Mouse (Mus musculus) heart, adult 2 months (tissue): Measurements from ENCODE around the gene Fstl3. TPM values are rescaled to one million over a fixed set of nuclear protein-coding genes. Genes with fewer than 3 reads are reported as not detected.

Source experiments
- DNase-seq, 2 experiments: peaks; one replicate each; pipeline ENCODE4 v3.0.0; 2021
- H3K27ac ChIP-seq: fragments of 200-600 bp; 2 replicates; pipeline ENCODE4 v1.8.1; 2022
- H3K27me3 ChIP-seq: fragments of 200-500 bp; 2 replicates; pipeline ENCODE4 v1.6.1; 2012; ENCODE audit warnings: mild to moderate bottlenecking, low read length, inconsistent platforms, mixed read lengths; ENCODE audit not compliant: control insufficient read depth, insufficient read depth
- H3K36me3 ChIP-seq: fragments of 200-500 bp; 2 replicates; pipeline ENCODE4 v1.6.1; 2012; ENCODE audit warnings: low read length, inconsistent platforms; ENCODE audit not compliant: control insufficient read depth, insufficient read depth
- H3K4me1 ChIP-seq: fragments of 200-500 bp; 2 replicates; pipeline ENCODE4 v1.6.1; 2011; ENCODE audit warnings: low read length; ENCODE audit not compliant: control insufficient read depth, insufficient read depth
- H3K4me3 ChIP-seq: fragments of 200-600 bp; 2 replicates; pipeline ENCODE4 v1.8.1; 2022
- H3K79me2 ChIP-seq: fragments of 200-500 bp; replicated peaks from 2 replicates; pipeline ENCODE4 v1.6.1; 2012; ENCODE audit warnings: mild to moderate bottlenecking, inconsistent platforms, low read length, moderate library complexity, mixed read lengths; ENCODE audit not compliant: control insufficient read depth, insufficient read depth
- H3K9ac ChIP-seq: fragments of 200-500 bp; 2 replicates; pipeline ENCODE4 v1.6.1; 2012; ENCODE audit warnings: low read depth, mild to moderate bottlenecking, control low read depth, inconsistent platforms, low read length, mixed read lengths
- CTCF ChIP-seq: fragments of 200-600 bp; IDR thresholded peaks from 2 replicates; pipeline ENCODE4 v1.8.1; 2022; ENCODE audit warnings: antibody characterized with exemption, mild to moderate bottlenecking, moderate library complexity
- EP300 ChIP-seq: fragments of 200-500 bp; IDR thresholded peaks from 2 replicates; pipeline ENCODE4 v1.6.1; 2011; ENCODE audit warnings: low read depth, low read length, control low read depth; ENCODE audit not compliant: insufficient read depth
- POLR2A ChIP-seq: fragments of 200-500 bp; IDR thresholded peaks from 2 replicates; pipeline ENCODE4 v1.6.1; 2011; ENCODE audit warnings: mild to moderate bottlenecking, low read depth, low read length, control low read depth; ENCODE audit not compliant: insufficient read depth
- WGBS: fragments of 180-500 bp; shearing (Covaris S2); methylation state at CpG from one replicate; pipeline ENCODE4 v1.1.7; 2018; 5-methylcytosine and 5-hydroxymethylcytosine counted together
- intact Hi-C: fragments of 180-260 bp; cut with DNase I; formaldehyde crosslinking; loops from one replicate; pipeline ENCODE4 v1.15.1; 2025
- polyA plus RNA-seq: library from polyadenylated mRNA; depleted of rRNA; stranded (reverse); fragments of >200 nt; gene quantifications from 2 replicates; pipeline ENCODE4 v1.2.3, GENCODE M21; 2012
- total RNA-seq, 2 experiments: library from RNA; stranded (reverse); gene quantifications; 2 replicates each; pipeline ENCODE4 v1.2.3; 2021

Fstl3 gene
- total and polyA plus RNA-seq, 3 experiments = 3.8 to 11.9 (median 4.7) TPM

DNA sequence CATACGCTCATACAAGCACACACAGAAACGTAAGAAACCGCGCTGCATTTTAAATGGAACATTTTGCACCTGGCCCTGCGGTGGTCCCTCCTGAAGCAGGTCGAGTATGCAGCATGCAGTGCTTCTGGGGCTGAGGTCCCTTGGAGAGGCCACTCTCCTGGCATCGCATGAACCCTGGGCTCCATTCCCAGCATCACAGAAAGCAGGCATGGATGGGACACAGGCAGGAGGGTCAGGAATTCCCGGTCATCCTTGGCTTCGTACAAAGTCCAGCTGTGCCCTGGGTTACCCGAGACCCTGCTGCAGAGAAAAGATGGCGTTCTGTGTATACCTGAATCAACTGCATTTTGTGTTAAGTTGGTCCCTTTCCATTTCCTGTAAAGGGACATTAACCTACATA, 23.4 kb downstream of the Fstl3 start:
- DNase-seq = peak in 1 of 2 experiments; percentile 29
- Histone ChIP-seq H3K4me1 (peaks cover 25% of the 10 kb centered on the region), H3K27me3 (no peaks in the 10 kb centered on the region), H3K79me2 (no peaks in the 10 kb centered on the region), H3K4me3 (no peak overlapping the region), H3K27ac (no peak overlapping the region), H3K36me3 (peaks cover 3% of the 10 kb centered on the region; the same call in 1 of the 2 replicates), H3K9ac (no peak overlapping the region)
- TF ChIP-seq EP300 (no peak), CTCF (no peak), POLR2A (no peak)
- intact Hi-C loops = no loop called here
- 76% methylated on average over 11 of the region's 11 CpGs for WGBS

DNA sequence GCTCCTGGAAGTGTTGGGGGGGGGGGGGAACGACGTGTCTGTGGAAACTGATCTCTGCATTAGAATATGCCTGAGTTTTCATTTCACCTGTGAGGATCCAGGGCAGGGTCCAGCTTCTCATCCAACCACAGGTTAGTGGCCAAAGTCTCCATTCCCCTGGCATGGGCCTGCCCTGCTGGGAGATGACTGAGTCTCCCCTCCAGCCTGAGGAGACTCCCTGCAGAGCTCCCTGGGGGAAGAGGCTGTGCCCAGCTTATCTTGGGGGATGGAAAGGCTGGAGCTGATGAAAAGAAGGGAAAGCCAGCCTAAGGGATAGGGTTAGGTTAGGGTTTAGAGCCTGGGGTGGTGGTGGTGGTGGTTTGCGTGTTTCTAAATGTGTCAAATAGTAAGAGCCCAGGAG, 24.8 kb downstream of the Fstl3 start:
- Histone ChIP-seq H3K79me2 (no peaks in the 10 kb centered on the region), H3K4me3 (no peak overlapping the region), H3K4me1 (peaks cover 24% of the 10 kb centered on the region), H3K36me3 (peaks cover 3% of the 10 kb centered on the region; the same call in 1 of the 2 replicates), H3K27ac (peak overlapping the region; percentile 72), H3K27me3 (no peaks in the 10 kb centered on the region), H3K9ac (peak overlapping the region; percentile 55)
- intact Hi-C loops = no loop called here
- no peak for DNase-seq
- WGBS = 41% methylated on average over 3 of the region's 3 CpGs
- TF ChIP-seq POLR2A (no peak), EP300 (no peak), CTCF (no peak)

DNA sequence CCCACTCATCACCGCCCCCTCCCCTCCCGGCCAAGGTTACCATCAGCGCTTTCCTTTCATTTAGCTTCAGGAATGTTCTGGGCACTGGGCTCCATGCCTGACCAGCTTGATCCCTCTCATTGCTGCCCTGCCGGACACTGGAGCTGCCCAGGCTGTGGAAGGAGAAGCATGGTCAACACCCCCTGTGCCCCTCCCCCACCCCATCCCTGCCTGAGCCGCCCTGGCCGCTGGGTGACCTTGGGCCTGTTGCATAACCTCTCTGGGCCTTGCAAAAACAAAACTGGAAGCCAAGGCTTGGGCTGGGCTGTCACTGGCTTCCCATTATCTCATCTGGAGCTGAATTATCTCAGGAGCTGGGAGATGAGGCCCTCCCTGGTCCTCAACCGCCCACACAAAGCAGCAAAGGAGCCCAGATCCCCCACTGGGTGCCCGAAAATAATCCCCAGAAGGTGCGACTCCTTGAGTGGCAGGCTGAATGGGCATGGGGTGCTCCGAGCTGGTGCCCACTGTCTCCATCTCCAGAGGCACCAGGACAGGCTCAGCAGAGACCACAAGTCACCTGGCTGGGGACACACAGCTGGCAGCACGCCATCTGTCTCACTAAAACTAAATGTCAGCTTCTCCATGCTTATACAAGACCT, 25.4 kb downstream of the Fstl3 start:
- H3K27me3 ChIP-seq = no peaks in the 10 kb centered on the region
- 36% methylated on average over 11 of the region's 11 CpGs for WGBS
- H3K36me3 ChIP-seq = peaks cover 3% of the 10 kb centered on the region; the same call in 1 of the 2 replicates
- TF ChIP-seq CTCF (no peak), EP300 (no peak), POLR2A (0 out of 2 replicates have a peak, but pooled peaks have one; percentile 45)
- peak; percentile 74 to 84 for DNase-seq
- peak overlapping the region; percentile 55 for H3K9ac ChIP-seq
- peak overlapping the region; percentile 72 for H3K27ac ChIP-seq
- intact Hi-C loops = no loop called here
- no peaks in the 10 kb centered on the region for H3K79me2 ChIP-seq
- peaks cover 24% of the 10 kb centered on the region for H3K4me1 ChIP-seq
- H3K4me3 ChIP-seq = no peak overlapping the region

DNA sequence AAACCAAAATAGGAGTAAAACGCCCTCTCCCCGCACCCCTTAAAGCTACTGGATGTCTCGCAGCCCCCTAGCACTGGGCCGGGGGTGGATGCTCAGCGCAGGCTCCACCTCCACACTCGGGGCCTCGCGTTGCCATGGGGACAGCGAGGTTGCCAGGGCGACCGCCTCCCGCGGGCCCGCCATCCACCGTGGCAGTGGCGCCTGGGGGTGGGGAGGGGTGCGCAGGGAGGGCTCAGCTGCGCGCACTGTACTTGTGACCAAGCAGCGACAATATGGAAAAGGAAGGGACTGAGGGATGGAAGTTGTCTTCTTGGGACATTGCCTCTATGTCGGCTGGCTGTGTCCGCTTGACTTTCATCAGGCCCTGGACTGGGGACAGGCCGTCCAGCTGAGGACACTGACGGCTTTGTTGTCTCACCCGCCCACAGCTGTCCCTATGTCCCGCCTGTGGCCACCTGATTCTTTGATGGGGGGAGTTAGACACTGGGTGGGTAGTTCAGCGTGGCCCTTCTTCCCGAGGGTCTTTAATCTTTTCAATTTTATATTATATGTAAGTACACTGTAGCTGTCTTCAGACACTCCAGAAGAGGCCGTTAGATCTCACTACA, 26.7 kb downstream of the Fstl3 start:
- peak overlapping the region; percentile 46 for H3K27ac ChIP-seq
- peaks cover 17% of the 10 kb centered on the region for H3K4me1 ChIP-seq
- DNase-seq = peak; percentile 59 to 68
- TF ChIP-seq POLR2A = 0 out of 2 replicates have a peak, but pooled peaks have one; percentile 5
- TF ChIP-seq CTCF = no peak
- H3K4me3 ChIP-seq = no peak overlapping the region
- WGBS = 51% methylated on average over 29 of the region's 29 CpGs
- peaks cover 3% of the 10 kb centered on the region; the same call in 1 of the 2 replicates for H3K36me3 ChIP-seq
- no peak overlapping the region for H3K9ac ChIP-seq
- no peaks in the 10 kb centered on the region for H3K79me2 ChIP-seq
- H3K27me3 ChIP-seq = no peaks in the 10 kb centered on the region
- intact Hi-C loops = no loop called here

DNA sequence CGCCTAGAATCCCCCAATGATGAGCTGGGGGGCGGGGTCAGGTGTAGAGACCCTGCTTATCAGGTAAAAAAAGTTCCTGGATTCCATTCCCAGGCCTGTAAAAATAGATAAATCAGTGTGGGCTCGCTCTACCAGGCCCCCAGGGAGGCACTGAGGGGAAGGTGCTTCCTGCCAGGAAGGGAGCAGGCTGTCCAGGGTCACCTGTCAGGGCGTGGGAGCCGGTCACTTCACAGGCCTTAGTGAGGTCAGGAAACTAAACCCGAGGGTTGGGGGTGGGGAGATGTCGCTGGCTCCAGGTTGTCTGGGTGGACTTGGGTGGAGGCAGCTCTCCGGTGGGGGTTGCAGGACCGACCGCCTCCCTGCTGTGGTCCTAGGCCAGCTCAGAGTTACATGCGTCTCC, 28.6 kb downstream of the Fstl3 start:
- WGBS = 31% methylated on average over 11 of the region's 11 CpGs
- TF ChIP-seq POLR2A (peak; percentile 69), CTCF (no peak), EP300 (peak; percentile 99)
- intact Hi-C loops = loop anchor here (1.0 kb wide), 1 partner anchor 8 kb away; no protein-coding TSS in a partner anchor
- peak overlapping the region; percentile 69 for H3K9ac ChIP-seq
- peaks cover 3% of the 10 kb centered on the region; the same call in 1 of the 2 replicates for H3K36me3 ChIP-seq
- H3K79me2 ChIP-seq = no peaks in the 10 kb centered on the region
- peak overlapping the region; percentile 47 for H3K4me3 ChIP-seq
- H3K27ac ChIP-seq = peak overlapping the region; percentile 89
- peak; percentile 78 to 85 for DNase-seq
- no peaks in the 10 kb centered on the region for H3K27me3 ChIP-seq
- peaks cover 17% of the 10 kb centered on the region for H3K4me1 ChIP-seq

DNA sequence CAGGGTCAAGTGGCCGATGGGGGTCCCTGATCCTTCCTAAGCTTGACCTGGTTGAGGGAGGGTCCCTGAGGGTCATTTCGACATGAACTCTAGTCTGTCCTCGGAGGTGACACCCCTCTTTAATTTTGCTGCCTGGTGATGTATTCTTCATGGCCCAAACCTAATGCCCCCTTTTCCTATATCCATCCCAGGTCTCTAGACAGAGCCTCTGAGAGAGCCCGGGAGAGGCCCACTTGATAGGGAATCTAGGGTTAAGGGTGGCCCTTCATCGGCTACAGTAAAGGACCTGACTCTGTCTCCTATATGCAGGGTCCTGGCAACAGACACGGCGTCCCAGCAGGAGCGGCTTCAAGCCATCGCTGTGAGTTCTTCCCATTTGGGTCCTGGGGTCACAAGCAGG, 29.3 kb downstream of the Fstl3 start:
- DNase-seq = no peak
- Histone ChIP-seq H3K9ac (peak overlapping the region; percentile 69), H3K4me1 (peaks cover 17% of the 10 kb centered on the region), H3K27ac (peak overlapping the region; percentile 89), H3K4me3 (peak overlapping the region; percentile 47), H3K27me3 (no peaks in the 10 kb centered on the region), H3K79me2 (no peaks in the 10 kb centered on the region), H3K36me3 (peaks cover 3% of the 10 kb centered on the region; the same call in 1 of the 2 replicates)
- TF ChIP-seq EP300 (no peak), CTCF (no peak), POLR2A (no peak)
- intact Hi-C loops = no loop called here
- whole genome bisulfite sequencing = 60% methylated on average over 9 of the region's 9 CpGs
